Mouse (Mus musculus): Measurements from ENCODE around the gene A430078G23Rik. TPM values are rescaled to one million over a fixed set of nuclear protein-coding genes. Genes with fewer than 3 reads are reported as not detected.

The A430078G23Rik gene
- polyA plus RNA-seq, 1 experiment from 2014 or later: 0.63 TPM

DNA sequence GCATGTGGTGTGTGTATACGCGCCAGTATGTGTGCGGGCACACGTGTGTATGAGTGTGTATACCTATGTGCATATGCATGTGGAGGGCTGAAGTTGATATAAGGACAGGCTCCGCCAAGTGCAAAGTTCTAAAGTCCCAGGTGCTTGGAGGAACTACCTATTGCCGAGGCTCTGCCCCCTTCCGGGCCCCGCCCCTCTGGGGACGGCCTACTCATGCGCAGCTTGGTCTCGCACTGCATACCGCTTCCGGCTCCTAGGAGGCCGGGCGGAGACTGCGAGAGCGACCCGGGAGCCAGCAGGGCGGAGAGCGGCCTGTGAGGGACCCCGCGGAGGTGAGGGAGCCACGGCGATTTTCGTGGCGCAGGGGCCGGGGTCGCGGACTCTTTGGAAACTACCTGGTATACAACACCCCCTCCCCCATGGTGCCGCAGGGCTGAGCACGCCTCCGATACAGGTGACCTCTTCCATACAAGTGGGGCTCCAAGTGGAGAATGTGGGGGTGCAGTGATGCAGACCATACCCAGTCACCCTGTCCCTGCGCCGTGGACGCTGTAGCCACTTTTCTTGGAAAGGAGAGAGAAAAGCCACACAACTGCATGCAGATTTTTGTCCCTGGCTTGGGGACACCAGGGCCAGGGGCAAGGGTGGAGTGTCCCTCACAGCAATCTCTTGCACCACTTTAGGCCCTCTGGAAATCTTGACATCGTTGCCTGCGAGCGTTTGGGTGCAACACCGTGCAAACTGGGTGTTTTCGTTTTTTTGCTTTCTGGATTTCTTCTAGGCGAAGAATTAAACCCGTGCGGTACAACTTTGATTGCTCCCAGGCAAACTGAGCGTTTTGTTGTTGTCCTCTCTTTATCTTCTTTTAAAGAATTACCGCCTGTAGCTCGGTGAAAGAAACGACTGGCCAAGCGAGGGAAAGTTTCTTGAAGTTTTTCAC, 39.8 kb downstream of the A430078G23Rik start, which contains the start of gene Arhgef18:
Arhgef18 (plus strand) TSS at position 236 of the 940 bp plus-strand sequence.
- peak within 1 kb of the TSS; percentile 65 for H3K27ac ChIP-seq (replicated peaks)
- ATAC-seq (ENCODE audit: low FRiP score, low TSS enrichment) (peak; percentile 97), DNase-seq (ENCODE audit: low spot score) (peak; percentile 96)
- H3K4me2 ChIP-seq (replicated peaks; ENCODE audit: low read depth): peak within 1 kb of the TSS; percentile 64
- H3K4me1 ChIP-seq (replicated peaks; ENCODE audit: control insufficient read depth, insufficient read depth): peaks cover 5% of the 10 kb centered on the region; the same call in 1 of the 2 replicates
- WGBS: 1% methylated on average over 48 of the region's 48 CpGs
- H3K9me3 ChIP-seq (ENCODE audit: control insufficient read depth, low read length): no peaks in the 10 kb centered on the region
- H3K9ac ChIP-seq (ENCODE audit: low read length): peak within 1 kb of the TSS; percentile 65
- peak within 1 kb of the TSS; percentile 62 for H3K4me3 ChIP-seq (ENCODE audit: low read depth, low read length)
- no peaks in the 10 kb centered on the region for H3K36me3 ChIP-seq (ENCODE audit: control insufficient read depth, insufficient read depth, low read length)
- H3K27me3 ChIP-seq (ENCODE audit: control insufficient read depth, insufficient read depth, low read length): no peaks in the 10 kb centered on the region
- TF ChIP-seq EP300 (optimal IDR thresholded peaks at IDR 0.05) (no peak), CTCF (IDR thresholded peaks at IDR 0.05; ENCODE audit: low read depth) (peak; percentile 38)

DNA sequence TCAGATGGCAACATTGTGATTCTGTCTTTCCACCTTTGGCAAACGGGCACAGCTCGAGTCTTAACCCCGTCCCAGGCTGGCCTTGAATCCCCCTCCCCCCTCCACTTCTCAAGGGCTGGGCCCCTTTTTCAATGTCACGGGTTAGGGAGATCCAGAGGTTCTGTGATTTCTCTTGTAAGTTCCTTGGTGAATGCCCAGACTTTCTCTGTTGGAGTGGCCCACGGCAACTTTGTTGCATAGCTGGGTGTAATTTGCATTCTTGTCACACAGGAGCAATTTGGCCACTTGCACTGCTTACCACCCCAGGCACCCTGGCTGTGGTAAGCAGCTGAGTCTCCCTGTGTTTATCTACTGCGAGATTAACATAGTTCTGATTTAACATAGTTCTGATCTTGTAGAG, 41.4 kb downstream of the A430078G23Rik start:
- H3K4me3 ChIP-seq (ENCODE audit: low read depth, low read length): peak overlapping the region; percentile 62
- H3K9me3 ChIP-seq (ENCODE audit: control insufficient read depth, low read length): no peaks in the 10 kb centered on the region
- 21% methylated on average over 6 of the region's 6 CpGs for WGBS
- H3K9ac ChIP-seq (ENCODE audit: low read length): peak overlapping the region; percentile 41; the same call in 1 of the 2 replicates
- no peaks in the 10 kb centered on the region for H3K27me3 ChIP-seq (ENCODE audit: control insufficient read depth, insufficient read depth, low read length)
- TF ChIP-seq EP300 (optimal IDR thresholded peaks at IDR 0.05) (no peak), CTCF (IDR thresholded peaks at IDR 0.05; ENCODE audit: low read depth) (no peak)
- no peak for ATAC-seq (ENCODE audit: low FRiP score, low TSS enrichment)
- H3K27ac ChIP-seq (replicated peaks): peak overlapping the region; percentile 30; the same call in 1 of the 2 replicates
- peaks cover 5% of the 10 kb centered on the region; the same call in 1 of the 2 replicates for H3K4me1 ChIP-seq (replicated peaks; ENCODE audit: control insufficient read depth, insufficient read depth)
- no peaks in the 10 kb centered on the region for H3K36me3 ChIP-seq (ENCODE audit: control insufficient read depth, insufficient read depth, low read length)
- H3K4me2 ChIP-seq (replicated peaks; ENCODE audit: low read depth): peak overlapping the region; percentile 64
- DNase-seq (ENCODE audit: low spot score): peak; percentile 18

DNA sequence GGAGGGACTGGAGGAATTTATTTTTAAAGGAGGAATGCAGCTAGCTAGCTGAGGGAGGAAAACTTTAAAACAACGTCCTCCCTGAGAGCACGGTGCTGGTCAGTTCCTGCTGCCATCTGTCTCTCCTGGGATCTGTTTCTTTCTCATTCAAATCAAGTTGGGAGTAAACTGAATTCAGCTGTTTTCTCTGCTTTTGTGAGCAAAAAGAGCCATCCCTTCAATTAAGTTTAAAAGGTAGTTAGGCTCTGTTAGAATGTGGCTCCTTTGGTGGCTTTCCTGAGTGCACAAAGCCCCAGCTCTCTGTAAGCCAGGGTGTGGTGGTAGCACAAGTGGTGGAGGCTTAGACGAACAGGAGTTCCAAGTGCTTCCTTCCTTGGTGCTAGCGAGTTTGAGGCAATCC, 42.0 kb downstream of the A430078G23Rik start:
- H3K4me2 ChIP-seq (replicated peaks; ENCODE audit: low read depth): peak overlapping the region; percentile 64
- TF ChIP-seq EP300 (optimal IDR thresholded peaks at IDR 0.05): no peak
- TF ChIP-seq CTCF (IDR thresholded peaks at IDR 0.05; ENCODE audit: low read depth): no peak
- H3K27ac ChIP-seq (replicated peaks): peak overlapping the region; percentile 30; the same call in 1 of the 2 replicates
- DNase-seq (ENCODE audit: low spot score) (no peak), ATAC-seq (ENCODE audit: low FRiP score, low TSS enrichment) (no peak)
- 22% methylated on average over 4 of the region's 4 CpGs for WGBS
- no peak overlapping the region for H3K9ac ChIP-seq (ENCODE audit: low read length)
- no peaks in the 10 kb centered on the region for H3K36me3 ChIP-seq (ENCODE audit: control insufficient read depth, insufficient read depth, low read length)
- peaks cover 5% of the 10 kb centered on the region; the same call in 1 of the 2 replicates for H3K4me1 ChIP-seq (replicated peaks; ENCODE audit: control insufficient read depth, insufficient read depth)
- H3K27me3 ChIP-seq (ENCODE audit: control insufficient read depth, insufficient read depth, low read length): no peaks in the 10 kb centered on the region
- H3K4me3 ChIP-seq (ENCODE audit: low read depth, low read length): 0 out of 2 replicates have a peak overlapping the region, but pooled peaks have one; percentile 62
- no peaks in the 10 kb centered on the region for H3K9me3 ChIP-seq (ENCODE audit: control insufficient read depth, low read length)

DNA sequence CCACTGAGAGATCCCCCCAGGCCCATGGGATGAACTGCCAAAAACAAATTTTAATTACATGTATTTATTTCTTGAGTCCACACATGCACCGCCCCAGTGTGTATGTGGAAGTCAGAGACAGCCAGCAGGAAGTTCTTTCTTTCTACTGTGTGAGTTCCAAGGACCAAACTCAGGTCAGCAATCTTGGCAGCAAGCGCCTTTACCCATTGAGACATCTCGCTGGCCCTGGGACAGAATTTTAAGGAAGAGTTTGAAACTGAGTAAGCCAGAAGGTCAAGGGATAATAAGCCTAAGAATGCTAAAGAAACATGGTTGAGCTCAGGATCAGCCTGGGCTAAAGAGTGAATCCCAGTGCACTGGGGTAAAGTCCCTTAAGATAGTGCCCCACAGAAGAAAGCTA, 44.4 kb downstream of the A430078G23Rik start:
- Histone ChIP-seq H3K36me3 (ENCODE audit: control insufficient read depth, insufficient read depth, low read length) (no peaks in the 10 kb centered on the region), H3K4me3 (ENCODE audit: low read depth, low read length) (no peak overlapping the region), H3K4me1 (replicated peaks; ENCODE audit: control insufficient read depth, insufficient read depth) (peaks cover 5% of the 10 kb centered on the region; the same call in 1 of the 2 replicates), H3K4me2 (replicated peaks; ENCODE audit: low read depth) (no peak overlapping the region), H3K9me3 (ENCODE audit: control insufficient read depth, low read length) (no peaks in the 10 kb centered on the region), H3K27ac (replicated peaks) (no peak overlapping the region), H3K9ac (ENCODE audit: low read length) (no peak overlapping the region), H3K27me3 (ENCODE audit: control insufficient read depth, insufficient read depth, low read length) (no peaks in the 10 kb centered on the region)
- TF ChIP-seq EP300 (optimal IDR thresholded peaks at IDR 0.05): no peak
- TF ChIP-seq CTCF (IDR thresholded peaks at IDR 0.05; ENCODE audit: low read depth): no peak
- ATAC-seq (ENCODE audit: low FRiP score, low TSS enrichment) (no peak), DNase-seq (ENCODE audit: low spot score) (no peak)
- WGBS: 84% methylated on average over 3 of the region's 3 CpGs

DNA sequence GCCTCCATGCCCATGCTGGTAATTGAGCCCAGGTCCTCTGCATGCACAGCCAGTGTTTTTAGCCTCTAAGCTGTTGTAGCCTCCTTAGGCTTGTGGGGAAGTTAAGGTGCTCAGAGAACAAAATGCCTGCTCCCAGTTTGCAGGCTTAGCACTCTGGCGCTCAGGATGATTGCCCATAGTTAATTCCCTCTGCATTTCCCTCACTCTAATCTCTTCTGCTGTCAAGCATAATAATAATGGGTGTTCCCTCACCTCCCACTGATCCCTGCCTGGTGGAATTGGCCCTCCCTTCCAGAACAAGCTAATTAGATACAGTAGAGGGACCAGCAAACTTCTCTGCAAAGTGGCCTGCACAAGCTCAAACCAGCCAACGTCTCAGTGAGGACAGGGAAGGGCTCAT, 47.3 kb downstream of the A430078G23Rik start:
- Histone ChIP-seq H3K4me2 (replicated peaks; ENCODE audit: low read depth) (no peak overlapping the region), H3K36me3 (ENCODE audit: control insufficient read depth, insufficient read depth, low read length) (no peaks in the 10 kb centered on the region), H3K4me3 (ENCODE audit: low read depth, low read length) (no peak overlapping the region), H3K9ac (ENCODE audit: low read length) (no peak overlapping the region), H3K9me3 (ENCODE audit: control insufficient read depth, low read length) (no peaks in the 10 kb centered on the region), H3K27ac (replicated peaks) (peak overlapping the region; percentile 35; the same call in 1 of the 2 replicates), H3K27me3 (ENCODE audit: control insufficient read depth, insufficient read depth, low read length) (no peaks in the 10 kb centered on the region), H3K4me1 (replicated peaks; ENCODE audit: control insufficient read depth, insufficient read depth) (no peaks in the 10 kb centered on the region)
- ATAC-seq (ENCODE audit: low FRiP score, low TSS enrichment): peak; percentile 51; the same call in 1 of the 2 replicates
- WGBS: 39% methylated on average over 2 of the region's 2 CpGs
- DNase-seq (ENCODE audit: low spot score): peak; percentile 20
- TF ChIP-seq EP300 (optimal IDR thresholded peaks at IDR 0.05) (no peak), CTCF (IDR thresholded peaks at IDR 0.05; ENCODE audit: low read depth) (no peak)

Measured in stomach, postnatal 0 days (tissue).